Mouse (Mus musculus): ENCODE measurements around the gene Olfm1.
A peak's percentile ranks its signal among the peaks of the same experiment; 100 is the strongest.

Gene Olfm1

DNA sequence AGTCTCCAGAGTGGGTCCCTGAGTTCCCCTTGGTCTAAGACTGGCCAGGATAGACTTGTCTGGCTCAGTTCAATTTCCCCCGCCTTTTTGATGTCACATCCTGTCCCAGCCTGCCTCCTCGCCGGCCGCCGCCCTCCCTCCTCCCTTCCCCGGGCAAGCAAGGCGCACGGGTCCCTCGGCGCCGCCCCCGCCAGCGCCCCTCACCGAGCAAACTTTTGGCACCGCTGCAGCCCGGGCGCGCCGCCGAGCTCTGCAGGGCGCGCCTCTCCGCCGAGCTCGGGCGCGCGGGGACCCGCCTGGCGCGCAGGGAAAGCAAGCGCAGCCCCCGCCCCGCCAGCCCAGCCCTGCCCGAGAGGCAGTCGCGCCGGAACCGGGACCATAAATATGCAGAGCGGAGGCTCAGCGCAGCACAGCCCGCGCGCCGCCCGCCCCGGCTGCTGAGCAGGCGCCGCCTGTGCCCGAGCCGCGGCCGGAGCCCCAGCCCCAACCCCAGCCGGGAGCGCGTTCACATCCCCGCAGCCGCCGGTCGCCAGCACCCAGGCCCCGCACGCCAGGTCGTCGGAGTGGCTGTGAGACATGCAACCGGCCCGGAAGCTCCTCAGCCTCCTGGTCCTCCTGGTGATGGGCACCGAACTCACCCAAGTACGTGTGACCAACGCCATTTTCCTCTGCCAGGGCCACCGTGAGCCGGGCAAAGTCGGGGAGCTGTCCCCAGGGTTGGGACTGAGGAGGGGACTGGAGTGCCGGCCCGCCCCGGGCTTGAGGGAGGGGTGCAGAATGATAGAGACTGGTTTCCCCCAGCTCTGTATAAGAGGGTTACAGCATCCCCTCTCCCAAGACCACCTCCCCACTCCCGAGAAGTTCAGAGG lies at the start of gene Olfm1:
TSS of gene Olfm1 (plus strand) at position 172 of the 869 bp plus-strand sequence.
- no peak for DNase-seq (ENCODE audit: low read depth, low spot score)

GRCm38 (mm10) chr2:28143417-28144045 lies 49.3 kb upstream of the Olfm1 start:
- DNase-seq (ENCODE audit: low read depth, low spot score): no peak

DNA sequence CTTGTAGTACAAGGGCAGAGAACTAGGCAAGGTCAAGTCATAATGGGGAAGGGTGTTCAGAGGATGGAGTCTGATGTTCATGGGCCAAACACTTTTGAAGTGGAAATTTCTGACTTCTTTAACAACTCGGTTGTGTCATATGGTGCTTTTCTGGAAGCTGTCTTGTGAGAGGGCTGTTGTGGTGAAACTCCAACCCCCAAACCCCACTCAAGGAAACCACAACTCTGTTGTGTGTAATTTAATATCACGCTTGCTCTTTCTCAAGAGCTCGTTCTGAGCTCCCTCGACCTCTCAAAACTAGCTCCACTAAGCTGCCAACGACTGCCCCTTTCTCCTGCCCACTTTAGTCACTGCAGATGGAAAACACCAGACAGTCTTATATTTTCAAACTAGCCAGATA lies 47.1 kb upstream of the Olfm1 start:
- DNase-seq (ENCODE audit: low read depth, low spot score): no peak

GRCm38 (mm10) chr2:28146152-28146551 lies 46.6 kb upstream of the Olfm1 start:
- no peak for DNase-seq (ENCODE audit: low read depth, low spot score)

DNA sequence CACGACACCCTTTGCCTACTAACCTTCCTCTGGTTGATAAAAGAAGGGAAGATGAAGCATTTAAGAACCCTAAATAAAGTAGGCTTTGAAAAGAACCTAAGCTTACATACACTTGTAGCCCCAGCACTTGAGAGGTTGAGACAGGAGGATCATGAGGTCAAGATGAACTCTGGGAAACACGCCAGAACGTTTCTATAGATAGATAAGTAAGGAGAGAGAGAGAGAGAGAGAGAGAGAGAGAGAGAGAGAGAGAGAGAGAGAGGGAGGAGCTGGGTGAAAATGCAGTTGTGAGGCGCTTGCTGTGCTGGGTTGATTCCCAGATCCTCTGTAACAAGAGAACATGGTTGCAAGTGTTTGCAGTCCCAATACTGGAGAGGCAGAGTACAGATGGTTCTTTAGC lies 46.1 kb upstream of the Olfm1 start:
- no peak for DNase-seq (ENCODE audit: low read depth, low spot score)

GRCm38 (mm10) chr2:28147248-28147794 lies 45.5 kb upstream of the Olfm1 start:
- no peak for DNase-seq (ENCODE audit: low read depth, low spot score)

DNA sequence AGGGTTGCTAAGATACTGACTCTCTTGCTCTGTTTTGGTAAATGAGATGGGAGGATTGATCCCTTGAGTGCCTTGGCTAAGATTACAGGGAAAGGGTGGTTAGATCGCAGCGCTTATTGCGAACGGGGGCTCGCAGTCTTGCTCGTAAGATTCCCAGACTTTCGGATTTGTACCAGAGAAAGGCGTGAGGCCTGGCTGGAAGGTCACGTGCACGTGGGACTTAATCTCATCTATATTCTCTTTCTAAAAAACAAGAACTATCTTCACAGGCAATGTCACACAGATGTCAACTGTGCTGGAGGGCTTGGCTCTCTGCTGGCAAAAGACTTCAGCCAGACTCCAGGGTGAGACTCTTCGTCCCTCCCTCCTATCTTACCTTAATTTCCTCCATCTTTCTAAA lies 43.1 kb upstream of the Olfm1 start:
- DNase-seq (ENCODE audit: low read depth, low spot score): no peak

DNA sequence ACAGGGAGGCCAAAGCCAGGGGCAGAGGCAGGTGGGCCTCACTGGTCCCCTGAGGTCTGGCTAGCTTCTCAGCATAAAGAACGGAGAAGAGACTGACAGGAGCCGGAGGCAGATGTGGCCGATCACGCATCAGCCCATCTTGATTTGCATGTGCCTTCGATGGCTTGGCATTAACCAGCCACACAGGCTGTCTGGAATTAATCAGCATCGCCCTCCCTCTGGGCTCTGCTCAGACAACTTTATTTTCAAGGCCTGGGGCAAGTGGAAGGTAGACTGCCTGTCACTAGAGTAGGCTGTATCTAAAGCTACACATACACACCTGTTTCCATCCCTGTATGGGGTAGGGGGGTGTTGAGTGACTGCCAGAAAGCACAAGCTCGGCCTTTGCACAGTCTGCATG lies 32.2 kb upstream of the Olfm1 start:
- DNase-seq (ENCODE audit: low read depth, low spot score): no peak

DNA sequence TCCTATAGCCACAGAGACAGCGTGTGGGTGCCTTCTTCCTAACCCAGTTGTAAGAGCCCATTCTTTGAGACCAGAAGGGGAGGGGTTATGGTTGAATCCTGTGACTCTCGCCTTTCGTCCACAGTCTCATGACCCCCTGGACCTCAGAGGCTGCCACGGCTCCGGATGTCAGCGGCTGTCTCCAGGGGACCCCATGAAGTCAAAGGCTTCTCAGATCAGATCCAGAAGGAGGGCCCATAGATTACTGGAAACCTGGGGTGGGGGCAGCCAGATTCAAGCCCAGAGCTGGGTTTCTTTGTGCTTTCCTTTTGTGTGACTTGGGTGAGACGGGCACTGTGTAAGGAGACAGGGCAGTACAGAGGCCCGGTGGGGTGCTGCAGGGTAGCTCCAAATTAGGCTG lies 27.2 kb upstream of the Olfm1 start:
- DNase-seq (ENCODE audit: low read depth, low spot score): no peak

- DNase-seq (ENCODE audit: low read depth, low spot score): no peak
Observed at GRCm38 (mm10) chr2:28169336-28169735, 23.5 kb upstream of the Olfm1 start.

GRCm38 (mm10) chr2:28171962-28172361 lies 20.8 kb upstream of the Olfm1 start:
- DNase-seq (ENCODE audit: low read depth, low spot score): no peak

GRCm38 (mm10) chr2:28173225-28174141 lies 19.3 kb upstream of the Olfm1 start:
- no peak for DNase-seq (ENCODE audit: low read depth, low spot score)

GRCm38 (mm10) chr2:28174441-28174840 lies 18.4 kb upstream of the Olfm1 start:
- DNase-seq (ENCODE audit: low read depth, low spot score): no peak

DNA sequence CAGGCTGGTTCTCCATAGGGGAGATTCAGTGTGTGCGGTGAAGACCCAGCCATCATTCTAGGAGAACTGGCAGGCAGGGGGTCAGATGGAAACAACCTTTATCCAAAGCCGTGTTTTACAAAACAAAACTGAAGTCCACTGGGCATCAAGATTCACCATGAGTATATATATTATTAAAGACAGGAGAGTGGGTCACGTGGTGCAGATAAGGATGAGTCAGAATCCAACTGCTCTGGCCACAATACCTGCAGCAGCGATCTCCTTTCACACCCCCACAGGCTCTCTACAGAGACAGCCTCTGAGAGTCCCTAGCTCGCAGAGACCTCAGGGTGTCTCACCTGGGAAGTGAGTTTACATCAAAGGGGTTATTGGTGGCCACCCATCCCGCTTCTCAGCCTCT lies 14.2 kb upstream of the Olfm1 start:
- DNase-seq (ENCODE audit: low read depth, low spot score): no peak

DNA sequence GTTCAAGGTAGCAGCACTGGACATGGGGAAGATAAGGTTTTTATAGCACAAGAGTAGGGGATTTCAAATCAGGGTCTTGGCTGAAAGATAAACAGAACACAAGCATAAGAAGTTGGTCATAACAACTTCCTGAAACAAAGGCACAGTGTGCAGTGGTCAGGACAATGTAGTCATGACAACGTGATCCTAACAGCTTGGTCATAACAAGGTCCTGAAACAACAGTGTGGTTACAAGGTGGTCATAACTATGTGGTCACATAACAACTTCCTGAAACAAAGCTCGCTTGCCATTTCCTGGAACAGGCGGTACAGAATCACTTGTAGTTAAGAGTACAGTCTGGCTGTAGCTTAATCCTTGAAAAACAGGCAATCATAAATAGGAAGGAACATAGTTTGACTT lies 12.7 kb upstream of the Olfm1 start:
- DNase-seq (ENCODE audit: low read depth, low spot score): no peak

DNA sequence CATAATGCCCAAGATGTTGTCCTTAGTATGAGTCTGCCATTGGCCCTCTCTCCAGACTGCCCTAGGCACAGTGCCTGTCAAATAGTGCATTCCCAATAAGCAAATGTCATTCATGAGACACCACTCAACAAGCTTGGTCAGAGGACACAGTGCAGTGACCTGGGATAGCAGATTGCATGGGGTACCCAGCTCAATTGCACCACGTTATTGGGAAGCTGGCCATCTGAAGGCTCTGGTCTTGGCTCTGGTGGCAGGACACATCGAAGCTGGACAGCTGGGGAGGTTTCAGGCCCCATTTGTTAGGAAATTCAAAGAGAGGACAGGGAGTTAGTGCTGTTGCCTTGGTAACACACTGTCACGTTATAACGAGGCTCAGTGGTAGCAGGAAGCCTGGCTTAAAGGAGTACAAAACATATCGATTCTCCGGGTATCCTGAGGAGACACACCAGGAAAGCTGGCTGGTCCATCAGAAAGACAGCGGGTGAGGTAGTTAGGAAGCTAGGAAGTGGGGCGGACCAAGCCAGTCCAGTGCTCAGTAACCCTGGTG lies 4.3 kb upstream of the Olfm1 start:
- no peak for DNase-seq (ENCODE audit: low read depth, low spot score)

- no peak for DNase-seq (ENCODE audit: low read depth, low spot score)
Observed at GRCm38 (mm10) chr2:28193690-28194087, 897 bp downstream of the Olfm1 start.

- no peak for DNase-seq (ENCODE audit: low read depth, low spot score)
Observed at GRCm38 (mm10) chr2:28194962-28195617, 2.3 kb downstream of the Olfm1 start.

GRCm38 (mm10) chr2:28195726-28196125 lies 2.9 kb downstream of the Olfm1 start:
- no peak for DNase-seq (ENCODE audit: low read depth, low spot score)

DNA sequence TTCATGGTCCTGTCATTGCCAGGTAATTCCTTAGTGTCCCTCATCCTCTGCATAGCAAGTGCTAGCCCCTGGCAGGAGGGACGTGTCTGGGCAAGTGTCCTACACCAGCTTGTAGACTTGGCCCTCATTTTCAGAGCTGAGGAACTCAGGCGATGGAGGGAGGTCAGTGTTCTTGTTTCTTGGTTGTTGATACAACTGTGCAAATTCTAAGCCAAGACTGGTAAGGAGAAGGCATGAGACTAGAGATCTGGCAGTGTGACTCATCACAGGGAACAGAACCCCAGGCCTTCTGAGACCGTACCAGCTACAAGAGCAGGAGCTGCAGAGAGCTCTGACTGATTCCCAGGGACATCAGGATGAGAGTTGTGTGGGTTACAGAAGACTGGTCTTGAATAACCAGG lies 8.6 kb downstream of the Olfm1 start:
- DNase-seq (ENCODE audit: low read depth, low spot score): no peak

DNA sequence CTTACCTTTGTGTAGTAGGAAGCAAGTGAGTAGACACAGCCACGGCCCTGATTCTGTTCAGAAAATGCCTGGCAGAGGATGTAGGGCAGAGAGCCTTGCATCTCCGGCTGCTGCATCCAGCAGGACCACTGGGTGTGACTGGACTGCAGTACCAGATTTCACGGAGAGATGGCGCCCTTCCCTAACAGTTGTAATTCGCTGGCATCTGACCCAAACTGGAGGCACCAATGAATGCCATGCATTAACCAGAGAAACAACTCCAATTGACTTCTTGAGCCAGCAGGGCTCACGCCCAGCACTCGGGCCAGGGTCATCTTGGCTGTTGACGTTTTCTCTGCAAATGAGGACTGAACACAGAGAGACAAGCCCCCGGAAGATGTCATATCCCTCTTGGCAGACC lies 11.4 kb downstream of the Olfm1 start:
- peak; percentile 63 for DNase-seq (ENCODE audit: low read depth, low spot score)

All from CD4-positive, CD25-positive, alpha-beta regulatory T cell, adult 2 months (primary cell).